Mouse (Mus musculus): Measurements from ENCODE around the gene Psme3.

DNA sequence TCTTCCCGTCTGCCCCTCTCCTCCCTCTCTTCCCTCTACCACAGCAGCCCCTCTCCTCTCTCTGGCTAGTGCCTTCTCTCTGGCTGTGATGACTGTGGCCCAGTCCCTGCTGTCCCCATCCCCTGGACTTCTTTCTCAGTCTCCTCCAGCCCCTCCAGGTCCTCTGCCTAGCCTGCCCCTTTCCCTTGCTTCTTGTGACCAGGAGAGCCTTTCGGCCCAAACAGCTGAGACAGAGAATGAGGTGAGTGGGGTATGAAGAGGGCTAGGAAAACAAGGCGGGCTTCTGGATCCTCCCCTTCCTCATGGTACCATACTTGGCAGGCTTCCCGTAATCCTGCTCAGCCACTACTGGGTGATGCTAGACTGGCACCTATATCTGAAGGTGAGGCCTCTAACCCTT lies 40.7 kb upstream of the Psme3 start:
- TF ChIP-seq CTCF (IDR thresholded peaks at IDR 0.05; ENCODE audit: borderline replicate concordance, extremely low read depth, insufficient read depth, insufficient read length) = no peak
- TF ChIP-seq POLR2A (IDR thresholded peaks at IDR 0.05; ENCODE audit: borderline replicate concordance, extremely low read depth, insufficient read depth, insufficient read length, poor library complexity, severe bottlenecking) = no peak
